Mouse (Mus musculus) kidney, embryonic 14.5 days (tissue): Measurements from ENCODE around the gene Vwf. TPM values are rescaled to one million over a fixed set of nuclear protein-coding genes. Genes with fewer than 3 reads are reported as not detected.

Experiments
- ATAC-seq: fragments of 200-750 bp; cut with Nextera tagmentation; 2 replicates; pipeline ENCODE4 v1.8.0; 2017; ENCODE audit warnings: moderate number of reproducible peaks, mild to moderate bottlenecking, moderate TSS enrichment, moderate library complexity; ENCODE audit not compliant: low FRiP score, low TSS enrichment
- H3K27ac ChIP-seq: fragments of 300-500 bp; sonication (generic); 2 replicates; pipeline ENCODE4 v1.5.1; 2014; ENCODE audit warnings: low read depth, mild to moderate bottlenecking, low read length, moderate library complexity, mixed read lengths
- H3K27me3 ChIP-seq: fragments of 300-500 bp; sonication (generic); 2 replicates; pipeline ENCODE4 v1.6.1; 2014; ENCODE audit warnings: mild to moderate bottlenecking, low read length; ENCODE audit not compliant: control insufficient read depth, insufficient read depth
- H3K36me3 ChIP-seq: fragments of 300-500 bp; sonication (generic); 2 replicates; pipeline ENCODE4 v1.6.1; 2014; ENCODE audit warnings: low read length, mixed read lengths; ENCODE audit not compliant: control insufficient read depth, insufficient read depth
- H3K4me1 ChIP-seq: fragments of 300-500 bp; sonication (generic); 2 replicates; pipeline ENCODE4 v1.6.1; 2014; ENCODE audit warnings: low read length, mixed read lengths; ENCODE audit not compliant: control insufficient read depth, insufficient read depth
- H3K4me2 ChIP-seq: fragments of 300-500 bp; sonication (generic); replicated peaks from 2 replicates; pipeline ENCODE4 v1.6.1; 2014; ENCODE audit warnings: low read depth, mild to moderate bottlenecking, low read length
- H3K4me3 ChIP-seq: fragments of 300-500 bp; sonication (generic); 2 replicates; pipeline ENCODE4 v1.5.1; 2014; ENCODE audit warnings: mild to moderate bottlenecking, low read length
- H3K9ac ChIP-seq: fragments of 300-500 bp; sonication (generic); 2 replicates; pipeline ENCODE4 v1.6.1; 2014; ENCODE audit warnings: low read depth, mild to moderate bottlenecking, low read length, moderate library complexity
- H3K9me3 ChIP-seq: fragments of 300-500 bp; sonication (generic); 2 replicates; pipeline ENCODE4 v1.6.1; 2016; ENCODE audit warnings: low read length; ENCODE audit not compliant: control insufficient read depth
- WGBS: fragments of 180-500 bp; shearing (Covaris S2); extraction: QIAGEN DNeasy Blood & Tissue Kit; methylation state at CpG from one replicate; pipeline ENCODE4 v1.1.7; 2014; 5-methylcytosine and 5-hydroxymethylcytosine counted together
- polyA plus RNA-seq: library from polyadenylated mRNA; unstranded; fragments of >200 nt; fragmentation: Nextera tagmentation; extraction: Ambion mirVana; gene quantifications from 2 replicates; pipeline ENCODE4 v1.2.1, GENCODE M21; 2014

The Vwf gene
- polyA plus RNA-seq, 1 experiment from 2014 or later, result 5.2 TPM

GRCm38 (mm10) chr6:125590056-125590455, 43.5 kb downstream of the Vwf start:
- no peak overlapping the region for H3K4me2 ChIP-seq
- peaks cover 12% of the 10 kb centered on the region for H3K4me1 ChIP-seq
- H3K27ac ChIP-seq, result no peak overlapping the region
- 80% methylated on average over 7 of the region's 7 CpGs for WGBS
- H3K9me3 ChIP-seq, result no peaks in the 10 kb centered on the region
- no peaks in the 10 kb centered on the region for H3K36me3 ChIP-seq
- H3K27me3 ChIP-seq, result no peaks in the 10 kb centered on the region
- no peak for ATAC-seq
- H3K9ac ChIP-seq, result no peak overlapping the region
- H3K4me3 ChIP-seq, result no peak overlapping the region

- 27% methylated on average over 8 of the region's 8 CpGs for WGBS
- Histone ChIP-seq H3K27ac (no peak overlapping the region), H3K4me1 (peaks cover 10% of the 10 kb centered on the region), H3K4me3 (no peak overlapping the region), H3K27me3 (no peaks in the 10 kb centered on the region), H3K4me2 (no peak overlapping the region), H3K9ac (no peak overlapping the region), H3K9me3 (no peaks in the 10 kb centered on the region), H3K36me3 (no peaks in the 10 kb centered on the region)
- ATAC-seq, result no peak
Observed at GRCm38 (mm10) chr6:125590471-125590870, 43.9 kb downstream of the Vwf start.

- no peaks in the 10 kb centered on the region for H3K27me3 ChIP-seq
- no peak overlapping the region for H3K4me3 ChIP-seq
- 0 out of 2 replicates have a peak, but pooled peaks cover 5% of the 10 kb centered on the region for H3K4me1 ChIP-seq
- H3K4me2 ChIP-seq, result no peak overlapping the region
- no peak overlapping the region for H3K27ac ChIP-seq
- WGBS, result 54% methylated on average over 8 of the region's 8 CpGs
- no peaks in the 10 kb centered on the region for H3K9me3 ChIP-seq
- no peaks in the 10 kb centered on the region for H3K36me3 ChIP-seq
- ATAC-seq, result no peak
- no peak overlapping the region for H3K9ac ChIP-seq
Observed at GRCm38 (mm10) chr6:125591652-125592385, 45.2 kb downstream of the Vwf start.

- H3K4me1 ChIP-seq, result 0 out of 2 replicates have a peak, but pooled peaks cover 5% of the 10 kb centered on the region
- no peaks in the 10 kb centered on the region for H3K36me3 ChIP-seq
- no peaks in the 10 kb centered on the region for H3K9me3 ChIP-seq
- WGBS, result 88% methylated on average over 6 of the region's 6 CpGs
- no peak overlapping the region for H3K9ac ChIP-seq
- H3K27ac ChIP-seq, result no peak overlapping the region
- no peak overlapping the region for H3K4me3 ChIP-seq
- H3K4me2 ChIP-seq, result no peak overlapping the region
- no peak for ATAC-seq
- no peaks in the 10 kb centered on the region for H3K27me3 ChIP-seq
Observed at GRCm38 (mm10) chr6:125592536-125592935, 46.0 kb downstream of the Vwf start.

- no peak overlapping the region for H3K9ac ChIP-seq
- no peaks in the 10 kb centered on the region for H3K36me3 ChIP-seq
- no peak overlapping the region for H3K27ac ChIP-seq
- no peaks in the 10 kb centered on the region for H3K27me3 ChIP-seq
- no peaks in the 10 kb centered on the region for H3K9me3 ChIP-seq
- 0 out of 2 replicates have a peak, but pooled peaks cover 5% of the 10 kb centered on the region for H3K4me1 ChIP-seq
- no peak overlapping the region for H3K4me2 ChIP-seq
- H3K4me3 ChIP-seq, result no peak overlapping the region
- WGBS, result 82% methylated on average over 4 of the region's 4 CpGs
- ATAC-seq, result no peak
Observed at GRCm38 (mm10) chr6:125594311-125594710, 47.7 kb downstream of the Vwf start.

- 17% methylated on average over 4 of the region's 4 CpGs for WGBS
- H3K4me2 ChIP-seq, result no peak overlapping the region
- H3K4me1 ChIP-seq, result 0 out of 2 replicates have a peak, but pooled peaks cover 5% of the 10 kb centered on the region
- H3K36me3 ChIP-seq, result no peaks in the 10 kb centered on the region
- no peaks in the 10 kb centered on the region for H3K27me3 ChIP-seq
- no peak for ATAC-seq
- no peak overlapping the region for H3K27ac ChIP-seq
- no peak overlapping the region for H3K4me3 ChIP-seq
- no peak overlapping the region for H3K9ac ChIP-seq
- H3K9me3 ChIP-seq, result no peaks in the 10 kb centered on the region
Observed at GRCm38 (mm10) chr6:125594825-125595224, 48.3 kb downstream of the Vwf start.

- H3K4me2 ChIP-seq, result no peak overlapping the region
- 22% methylated on average over 16 of the region's 16 CpGs for WGBS
- H3K4me3 ChIP-seq, result no peak overlapping the region
- no peaks in the 10 kb centered on the region for H3K27me3 ChIP-seq
- no peak overlapping the region for H3K27ac ChIP-seq
- no peak overlapping the region for H3K9ac ChIP-seq
- 0 out of 2 replicates have a peak, but pooled peaks cover under 1% of the 10 kb centered on the region for H3K4me1 ChIP-seq
- H3K9me3 ChIP-seq, result no peaks in the 10 kb centered on the region
- no peak for ATAC-seq
- H3K36me3 ChIP-seq, result no peaks in the 10 kb centered on the region
Observed at GRCm38 (mm10) chr6:125596701-125597318, 50.2 kb downstream of the Vwf start.

- 85% methylated on average over 4 of the region's 4 CpGs for WGBS
- Histone ChIP-seq H3K4me3 (no peak overlapping the region), H3K9ac (no peak overlapping the region)
Observed at GRCm38 (mm10) chr6:125597716-125598115, 51.1 kb downstream of the Vwf start.

GRCm38 (mm10) chr6:125600036-125600558, 53.5 kb downstream of the Vwf start:
- Histone ChIP-seq H3K4me3 (no peak overlapping the region), H3K4me1 (0 out of 2 replicates have a peak, but pooled peaks cover 3% of the 10 kb centered on the region), H3K27me3 (no peaks in the 10 kb centered on the region), H3K9ac (no peak overlapping the region), H3K4me2 (no peak overlapping the region), H3K27ac (no peak overlapping the region), H3K9me3 (no peaks in the 10 kb centered on the region), H3K36me3 (no peaks in the 10 kb centered on the region)
- WGBS, result 39% methylated on average over 9 of the region's 9 CpGs
- 0 out of 2 replicates have a peak, but pooled peaks have one; percentile 32 for ATAC-seq

More at GRCm38 (mm10) chr6:125597716-125598115, 51.1 kb downstream of the Vwf start:
- no peak overlapping the region for H3K4me2 ChIP-seq
- H3K36me3 ChIP-seq, result no peaks in the 10 kb centered on the region
- H3K4me1 ChIP-seq, result 0 out of 2 replicates have a peak, but pooled peaks cover 3% of the 10 kb centered on the region
- no peak for ATAC-seq
- H3K9me3 ChIP-seq, result no peaks in the 10 kb centered on the region
- no peak overlapping the region for H3K27ac ChIP-seq
- no peaks in the 10 kb centered on the region for H3K27me3 ChIP-seq
